Mouse (Mus musculus) ES-Bruce4 (cell line): ENCODE measurements at regions not wholly inside any gene's neighbourhood (a gene's known extent, or its start where the extent isn't known, plus 50 kb on each side); places are given as distances from the start of the nearest gene placed in this dataset.

ENCODE experiments used
- H3K27ac ChIP-seq: 2 replicates; pipeline ENCODE4 v1.5.1; 2012; ENCODE audit warnings: low read length, inconsistent platforms; ENCODE audit not compliant: insufficient read depth
- H3K27me3 ChIP-seq: 2 replicates; pipeline ENCODE4 v1.6.1; 2012; ENCODE audit warnings: mild to moderate bottlenecking, low read length, inconsistent platforms; ENCODE audit not compliant: control insufficient read depth, poor library complexity, insufficient read depth, severe bottlenecking
- H3K36me3 ChIP-seq: 2 replicates; pipeline ENCODE4 v1.6.1; 2012; ENCODE audit warnings: inconsistent platforms, mild to moderate bottlenecking, low read length, moderate library complexity; ENCODE audit not compliant: control insufficient read depth, poor library complexity, insufficient read depth, severe bottlenecking
- H3K4me1 ChIP-seq: one replicate; pipeline ENCODE4 v1.8.1; 2011; ENCODE audit warnings: low read length; ENCODE audit not compliant: control insufficient read depth, insufficient read depth
- H3K4me3 ChIP-seq: 2 replicates; pipeline ENCODE4 v1.5.1; 2011; ENCODE audit warnings: low read depth, mild to moderate bottlenecking, low read length
- H3K9ac ChIP-seq: 2 replicates; pipeline ENCODE4 v1.6.1; 2012; ENCODE audit warnings: low read depth, mild to moderate bottlenecking, inconsistent platforms; ENCODE audit not compliant: poor library complexity, severe bottlenecking
- H3K9me3 ChIP-seq: replicated peaks from 2 replicates; pipeline ENCODE4 v1.6.1; 2012; ENCODE audit warnings: mild to moderate bottlenecking, low read length, inconsistent platforms; ENCODE audit not compliant: control insufficient read depth, poor library complexity, insufficient read depth, severe bottlenecking
- CTCF ChIP-seq: IDR thresholded peaks from one replicate; pipeline ENCODE4 v1.8.1; 2011; ENCODE audit warnings: low read depth, low read length
- EP300 ChIP-seq: IDR thresholded peaks from 2 replicates; pipeline ENCODE4 v1.6.1; 2011; ENCODE audit warnings: low read depth, low read length; ENCODE audit not compliant: insufficient read depth
- POLR2A ChIP-seq: IDR thresholded peaks from one replicate; pipeline ENCODE4 v1.8.1; 2011; ENCODE audit warnings: low read length; ENCODE audit not compliant: insufficient read depth

DNA sequence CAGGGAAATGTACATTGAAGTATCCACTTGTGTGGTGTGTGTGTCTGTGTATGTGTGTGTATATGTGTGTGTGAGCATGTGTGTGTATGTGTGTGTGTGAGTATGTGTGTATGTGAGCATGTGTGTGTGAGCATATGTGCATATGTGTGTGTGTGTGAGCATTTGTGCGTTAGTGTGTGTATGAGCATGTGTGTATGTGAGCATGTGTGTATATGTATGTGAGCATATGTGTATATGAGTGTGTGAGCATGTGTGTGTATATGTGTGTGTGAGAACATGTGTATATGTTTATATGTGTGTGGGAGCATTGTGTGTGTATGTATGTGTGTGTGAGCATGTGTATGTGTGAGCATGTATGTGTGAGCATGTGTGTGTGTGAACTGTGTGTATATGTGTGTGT lies 123.5 kb downstream of the Nuak1 start:
- H3K4me3 ChIP-seq = no peak overlapping the region
- no peak overlapping the region for H3K27ac ChIP-seq
- no peak for TF ChIP-seq CTCF
- no peak for TF ChIP-seq POLR2A
- TF ChIP-seq EP300 = no peak
- H3K4me1 ChIP-seq = peaks cover 4% of the 10 kb centered on the region
- no peaks in the 10 kb centered on the region for H3K27me3 ChIP-seq
- no peaks in the 10 kb centered on the region for H3K36me3 ChIP-seq
- no peaks in the 10 kb centered on the region for H3K9me3 ChIP-seq
- H3K9ac ChIP-seq = no peak overlapping the region

DNA sequence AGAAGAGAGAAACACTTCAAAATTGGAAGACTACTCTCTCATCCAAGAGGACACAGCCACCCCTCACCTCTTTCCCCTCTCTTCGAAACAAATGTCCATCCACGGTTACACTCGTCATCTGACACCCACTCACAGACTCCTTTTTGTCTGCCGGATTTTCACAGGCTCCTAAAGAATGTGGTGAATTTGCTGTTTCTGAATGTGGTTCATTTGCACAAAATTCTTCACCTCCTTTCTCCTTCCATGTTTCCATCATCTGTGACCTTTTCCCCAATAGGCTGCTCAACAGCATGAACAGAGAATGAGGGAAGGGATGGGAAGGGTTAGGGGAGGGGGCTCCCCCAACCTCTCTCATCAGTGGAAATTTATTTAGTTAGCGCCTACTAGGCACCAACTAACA lies 122.4 kb downstream of the Nuak1 start:
- H3K27me3 ChIP-seq = no peaks in the 10 kb centered on the region

More for the DNA sequence above, 122.4 kb downstream of the Nuak1 start:
- Histone ChIP-seq H3K4me3 (no peak overlapping the region), H3K27ac (no peak overlapping the region), H3K4me1 (no peaks in the 10 kb centered on the region), H3K36me3 (no peaks in the 10 kb centered on the region), H3K9ac (no peak overlapping the region), H3K9me3 (no peaks in the 10 kb centered on the region)
- TF ChIP-seq EP300 (no peak), CTCF (no peak)
